Mouse (Mus musculus) embryonic facial prominence, embryonic 15.5 days (tissue): Measurements from ENCODE around the gene Borcs6. TPM values are rescaled to one million over a fixed set of nuclear protein-coding genes. Genes with fewer than 3 reads are reported as not detected.

ENCODE experiments used
- ATAC-seq: fragments of 200-750 bp; cut with Nextera tagmentation; 2 replicates; pipeline ENCODE4 v1.8.0; 2017; ENCODE audit warnings: low read depth, moderate TSS enrichment; ENCODE audit not compliant: insufficient number of reproducible peaks, low FRiP score, low TSS enrichment
- H3K27ac ChIP-seq: fragments of 300-500 bp; sonication (generic); replicated peaks from 2 replicates; pipeline ENCODE4 v1.5.1; 2015; ENCODE audit warnings: mild to moderate bottlenecking, inconsistent platforms
- H3K27me3 ChIP-seq: fragments of 300-500 bp; sonication (generic); 2 replicates; pipeline ENCODE4 v1.6.1; 2015; ENCODE audit warnings: inconsistent platforms
- H3K36me3 ChIP-seq: fragments of 300-500 bp; sonication (generic); 2 replicates; pipeline ENCODE4 v1.6.1; 2015; ENCODE audit warnings: mild to moderate bottlenecking, inconsistent platforms
- H3K4me1 ChIP-seq: fragments of 300-500 bp; sonication (generic); 2 replicates; pipeline ENCODE4 v1.6.1; 2015; ENCODE audit warnings: inconsistent platforms
- H3K4me2 ChIP-seq: fragments of 300-500 bp; sonication (generic); replicated peaks from 2 replicates; pipeline ENCODE4 v1.6.1; 2015; ENCODE audit warnings: mild to moderate bottlenecking, inconsistent platforms
- H3K4me3 ChIP-seq: fragments of 300-500 bp; sonication (generic); replicated peaks from 2 replicates; pipeline ENCODE4 v1.5.1; 2015; ENCODE audit warnings: mild to moderate bottlenecking, inconsistent platforms
- H3K9ac ChIP-seq: fragments of 300-500 bp; sonication (generic); 2 replicates; pipeline ENCODE4 v1.6.1; 2015; ENCODE audit warnings: inconsistent platforms
- H3K9me3 ChIP-seq: fragments of 300-500 bp; sonication (generic); replicated peaks from 2 replicates; pipeline ENCODE4 v1.6.1; 2016; ENCODE audit warnings: inconsistent platforms
- WGBS: fragments of 180-500 bp; shearing (Covaris S2); methylation state at CpG from one replicate; pipeline ENCODE4 v1.1.7; 2015; 5-methylcytosine and 5-hydroxymethylcytosine counted together
- polyA plus RNA-seq: library from polyadenylated mRNA; unstranded; fragments of >200 nt; fragmentation: Nextera tagmentation; extraction: Ambion mirVana; gene quantifications from 2 replicates; pipeline ENCODE4 v1.2.1, GENCODE M21; 2015

Borcs6 gene
- polyA plus RNA-seq, 1 experiment from 2014 or later, result 14.9 TPM

- peaks cover 29% of the 10 kb centered on the region for H3K36me3 ChIP-seq
- ATAC-seq, result no peak
These were observed 8.8 kb upstream of the Borcs6 start for GRCm38 (mm10) chr11:69050748-69051147.

DNA sequence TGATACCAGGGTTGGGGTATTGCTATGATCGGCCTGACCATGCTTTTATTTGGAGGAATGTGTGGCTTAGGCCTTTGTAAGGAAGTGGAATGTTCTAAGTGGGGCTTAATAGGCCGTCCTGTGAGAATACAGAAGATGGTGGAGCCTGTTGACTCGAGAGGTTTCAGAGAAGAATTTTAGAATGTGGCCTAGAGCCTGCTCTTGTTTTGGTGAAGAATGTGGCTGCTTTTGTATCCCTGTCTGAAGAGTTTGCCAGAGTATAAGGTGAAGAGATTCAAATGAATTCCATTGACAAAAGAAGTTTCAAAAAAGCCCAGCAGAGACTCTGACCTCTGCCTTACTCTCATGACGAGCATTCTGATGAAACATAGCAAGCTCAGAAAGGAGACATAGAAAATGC, 7.7 kb upstream of the Borcs6 start:
- no peaks in the 10 kb centered on the region for H3K27me3 ChIP-seq
- no peak overlapping the region for H3K27ac ChIP-seq
- peaks cover 20% of the 10 kb centered on the region for H3K4me1 ChIP-seq
- peaks cover 29% of the 10 kb centered on the region for H3K36me3 ChIP-seq
- no peak overlapping the region for H3K9ac ChIP-seq
- no peak for ATAC-seq
- WGBS, result 83% methylated on average over 4 of the region's 4 CpGs
- no peaks in the 10 kb centered on the region for H3K9me3 ChIP-seq
- H3K4me3 ChIP-seq, result no peak overlapping the region
- no peak overlapping the region for H3K4me2 ChIP-seq

More at GRCm38 (mm10) chr11:69050748-69051147, 8.8 kb upstream of the Borcs6 start:
- WGBS, result 94% methylated on average over 8 of the region's 8 CpGs
- H3K4me2 ChIP-seq, result no peak overlapping the region
- H3K27ac ChIP-seq, result no peak overlapping the region
- no peaks in the 10 kb centered on the region for H3K9me3 ChIP-seq
- peaks cover 27% of the 10 kb centered on the region for H3K4me1 ChIP-seq
- H3K27me3 ChIP-seq, result no peaks in the 10 kb centered on the region
- no peak overlapping the region for H3K4me3 ChIP-seq
- H3K9ac ChIP-seq, result no peak overlapping the region

DNA sequence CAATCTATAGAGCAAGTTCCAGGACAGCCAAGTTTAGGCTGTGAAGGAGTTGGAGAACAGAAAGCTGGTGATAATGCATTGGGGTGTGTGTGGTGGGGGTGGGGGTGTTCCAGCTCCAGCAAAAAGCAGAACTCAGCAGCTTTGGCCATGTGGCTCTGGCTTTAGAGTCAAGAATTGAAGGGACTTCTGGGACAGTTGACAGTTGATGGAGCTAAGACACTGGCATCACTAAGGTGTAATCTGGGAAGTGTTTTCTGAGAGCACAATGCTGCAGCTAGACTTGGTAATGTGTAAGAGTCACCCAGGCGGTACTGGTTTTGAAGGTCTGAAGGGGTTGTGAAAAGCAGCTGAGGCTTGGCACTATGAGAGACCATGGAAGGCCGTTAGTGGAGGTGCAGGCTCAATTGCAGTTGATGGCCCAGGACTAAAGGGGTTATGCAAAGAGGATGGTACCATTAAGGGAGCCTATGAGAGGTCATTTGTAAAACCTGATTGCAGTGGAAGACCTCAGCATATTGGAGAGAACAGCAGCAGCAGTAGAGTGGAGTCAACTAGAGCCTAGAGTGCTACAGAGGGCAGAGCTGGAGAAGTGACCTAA, 6.6 kb upstream of the Borcs6 start:
- Histone ChIP-seq H3K4me3 (no peak overlapping the region), H3K9me3 (no peaks in the 10 kb centered on the region), H3K4me2 (no peak overlapping the region), H3K4me1 (peaks cover 12% of the 10 kb centered on the region; the same call in 1 of the 2 replicates), H3K27ac (no peak overlapping the region), H3K36me3 (peaks cover 29% of the 10 kb centered on the region), H3K27me3 (no peaks in the 10 kb centered on the region), H3K9ac (no peak overlapping the region)
- no peak for ATAC-seq
- 92% methylated on average over 2 of the region's 2 CpGs for WGBS

DNA sequence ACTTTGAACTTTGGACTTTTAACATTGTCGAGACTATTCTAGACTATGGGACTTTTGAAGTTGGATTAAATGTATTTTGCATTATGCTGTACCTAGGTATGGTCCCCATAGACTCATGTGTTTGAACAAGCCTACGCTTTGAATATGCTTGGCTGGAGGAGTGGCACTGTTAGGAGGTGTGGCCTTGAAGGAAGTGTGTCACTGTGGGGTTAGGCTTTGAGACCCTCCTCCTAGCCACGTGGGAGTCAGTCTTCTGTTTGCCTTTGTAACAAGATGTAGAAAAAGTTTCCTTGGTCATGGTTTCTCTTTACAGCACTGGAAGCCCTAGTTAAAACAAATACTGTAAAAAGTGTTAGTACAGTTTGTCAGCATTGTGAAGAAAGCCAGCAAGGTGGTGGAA, 5.7 kb upstream of the Borcs6 start:
- Histone ChIP-seq H3K36me3 (peaks cover 23% of the 10 kb centered on the region), H3K4me1 (peaks cover 11% of the 10 kb centered on the region; the same call in 1 of the 2 replicates), H3K27me3 (no peaks in the 10 kb centered on the region), H3K9me3 (no peaks in the 10 kb centered on the region), H3K4me2 (no peak overlapping the region), H3K27ac (no peak overlapping the region), H3K4me3 (no peak overlapping the region), H3K9ac (no peak overlapping the region)
- WGBS, result 68% methylated on average over 3 of the region's 3 CpGs
- ATAC-seq, result no peak

GRCm38 (mm10) chr11:69058265-69058664, 1.3 kb upstream of the Borcs6 start:
- H3K9me3 ChIP-seq, result no peaks in the 10 kb centered on the region
- WGBS, result 57% methylated on average over 2 of the region's 2 CpGs
- peak overlapping the region; percentile 47 for H3K9ac ChIP-seq
- H3K4me2 ChIP-seq, result peak overlapping the region; percentile 70
- no peak for ATAC-seq
- no peaks in the 10 kb centered on the region for H3K36me3 ChIP-seq
- peaks cover 23% of the 10 kb centered on the region for H3K4me1 ChIP-seq
- H3K27me3 ChIP-seq, result no peaks in the 10 kb centered on the region
- peak overlapping the region; percentile 96 for H3K4me3 ChIP-seq
- H3K27ac ChIP-seq, result peak overlapping the region; percentile 94

DNA sequence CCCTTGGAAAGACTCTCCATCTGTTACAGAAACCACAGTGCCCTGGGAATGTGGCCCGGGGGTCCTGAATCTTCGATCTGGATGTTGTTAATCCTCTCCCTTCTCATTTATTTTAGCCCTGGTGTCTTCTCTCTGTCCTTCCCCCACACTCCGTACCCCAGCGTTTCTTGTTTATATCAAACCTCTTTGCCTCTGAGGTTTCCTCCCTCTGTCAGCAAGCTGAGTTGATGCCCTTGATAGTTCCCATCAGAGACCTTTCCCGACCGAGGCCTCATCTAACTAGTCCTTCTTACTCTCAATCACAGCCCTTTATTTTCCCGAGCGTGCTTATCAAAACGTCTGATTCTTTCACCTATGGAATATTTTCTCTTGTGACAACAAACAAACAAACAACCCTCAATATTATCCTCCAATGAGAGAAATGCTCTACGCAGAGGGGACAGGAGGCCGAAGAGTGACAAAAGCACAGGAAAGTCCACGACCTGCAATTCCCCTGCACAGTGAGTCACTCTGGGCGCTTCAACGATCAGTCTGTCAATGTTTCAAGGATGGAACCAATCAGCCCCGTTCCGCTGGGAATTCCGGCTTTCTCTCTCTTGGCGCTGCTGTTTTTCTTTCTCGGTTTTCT, 674 bp upstream of the Borcs6 start:
- Histone ChIP-seq H3K9me3 (no peaks in the 10 kb centered on the region), H3K4me1 (peaks cover 23% of the 10 kb centered on the region), H3K27ac (peak overlapping the region; percentile 94), H3K4me2 (peak overlapping the region; percentile 70), H3K27me3 (no peaks in the 10 kb centered on the region), H3K4me3 (peak overlapping the region; percentile 96), H3K36me3 (no peaks in the 10 kb centered on the region), H3K9ac (peak overlapping the region; percentile 60)
- WGBS, result under 1% methylated on average over 19 of the region's 19 CpGs
- no peak for ATAC-seq

DNA sequence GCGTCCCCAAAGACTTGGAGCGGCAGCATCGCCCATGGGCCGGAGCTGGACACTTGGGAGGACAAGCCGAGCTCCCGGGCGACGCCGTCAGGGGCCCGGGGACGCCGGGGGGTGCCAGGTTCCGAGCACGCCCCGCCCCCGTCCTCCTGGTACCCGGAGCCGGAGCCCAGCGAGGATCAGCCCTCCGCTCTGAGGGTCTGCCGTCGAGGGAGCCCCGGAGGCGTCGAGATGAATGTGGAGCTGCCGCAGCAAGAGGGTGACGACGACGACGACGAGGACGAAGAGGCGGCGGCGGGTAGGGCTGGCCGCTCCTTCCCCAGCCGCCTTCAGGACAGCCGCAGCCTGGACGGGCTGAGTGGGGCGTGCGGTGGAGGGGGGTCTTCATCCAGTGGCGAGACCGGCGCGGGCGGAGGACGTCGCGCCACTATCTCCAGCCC, 476 bp downstream of the Borcs6 start:
- no peaks in the 10 kb centered on the region for H3K27me3 ChIP-seq
- peak overlapping the region; percentile 96 for H3K4me3 ChIP-seq
- peak; percentile 3; the same call in 1 of the 2 replicates for ATAC-seq
- under 1% methylated on average over 49 of the region's 49 CpGs for WGBS
- H3K4me2 ChIP-seq, result peak overlapping the region; percentile 70
- no peaks in the 10 kb centered on the region for H3K36me3 ChIP-seq
- peaks cover 33% of the 10 kb centered on the region for H3K4me1 ChIP-seq
- peak overlapping the region; percentile 90 for H3K9ac ChIP-seq
- no peaks in the 10 kb centered on the region for H3K9me3 ChIP-seq
- peak overlapping the region; percentile 92 for H3K27ac ChIP-seq

- 1% methylated on average over 40 of the region's 40 CpGs for WGBS
- no peak for ATAC-seq
- Histone ChIP-seq H3K4me1 (peaks cover 33% of the 10 kb centered on the region), H3K36me3 (no peaks in the 10 kb centered on the region), H3K4me2 (peak overlapping the region; percentile 70), H3K4me3 (peak overlapping the region; percentile 96), H3K27me3 (no peaks in the 10 kb centered on the region), H3K9ac (peak overlapping the region; percentile 90), H3K9me3 (no peaks in the 10 kb centered on the region), H3K27ac (peak overlapping the region; percentile 92)
These were observed 1.1 kb downstream of the Borcs6 start for GRCm38 (mm10) chr11:69060448-69061254.

DNA sequence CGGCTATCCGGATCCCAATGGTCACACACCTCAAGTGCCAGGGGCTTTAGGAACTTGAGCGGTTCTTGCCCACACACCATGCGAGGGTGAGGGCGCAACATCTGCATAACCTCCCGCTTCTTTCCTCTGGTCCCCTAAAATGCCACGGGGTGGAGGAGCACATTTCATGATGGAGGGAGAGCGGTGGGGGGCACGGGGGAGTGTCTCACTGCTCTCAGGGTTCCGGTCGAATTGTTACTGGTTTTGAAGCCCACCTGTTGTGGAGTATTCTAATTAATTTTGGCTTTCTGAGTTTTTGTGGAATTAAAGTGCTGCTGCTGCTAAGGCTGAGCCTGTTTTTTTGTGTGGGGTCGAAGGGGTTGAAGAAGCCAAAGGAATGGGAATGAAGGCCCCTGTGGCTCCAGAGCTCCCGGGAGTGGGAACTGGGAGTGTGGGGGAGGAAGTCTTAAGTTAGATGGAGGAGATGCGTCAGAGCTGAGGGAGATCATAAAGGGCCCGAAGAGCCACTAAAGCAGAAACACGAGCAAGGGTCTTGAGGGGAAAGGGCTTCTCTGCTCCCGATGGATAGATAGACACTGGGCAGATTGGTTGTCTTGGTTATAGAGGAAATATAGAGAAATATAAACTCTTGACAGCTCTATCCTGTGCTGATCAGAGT, 1.9 kb downstream of the Borcs6 start:
- H3K27ac ChIP-seq, result peak overlapping the region; percentile 92; the same call in 1 of the 2 replicates
- 16% methylated on average over 17 of the region's 17 CpGs for WGBS
- no peak overlapping the region for H3K9ac ChIP-seq
- no peak for ATAC-seq
- peak overlapping the region; percentile 70 for H3K4me2 ChIP-seq
- no peaks in the 10 kb centered on the region for H3K9me3 ChIP-seq
- H3K4me3 ChIP-seq, result peak overlapping the region; percentile 96
- H3K27me3 ChIP-seq, result no peaks in the 10 kb centered on the region
- no peaks in the 10 kb centered on the region for H3K36me3 ChIP-seq
- peaks cover 39% of the 10 kb centered on the region for H3K4me1 ChIP-seq

DNA sequence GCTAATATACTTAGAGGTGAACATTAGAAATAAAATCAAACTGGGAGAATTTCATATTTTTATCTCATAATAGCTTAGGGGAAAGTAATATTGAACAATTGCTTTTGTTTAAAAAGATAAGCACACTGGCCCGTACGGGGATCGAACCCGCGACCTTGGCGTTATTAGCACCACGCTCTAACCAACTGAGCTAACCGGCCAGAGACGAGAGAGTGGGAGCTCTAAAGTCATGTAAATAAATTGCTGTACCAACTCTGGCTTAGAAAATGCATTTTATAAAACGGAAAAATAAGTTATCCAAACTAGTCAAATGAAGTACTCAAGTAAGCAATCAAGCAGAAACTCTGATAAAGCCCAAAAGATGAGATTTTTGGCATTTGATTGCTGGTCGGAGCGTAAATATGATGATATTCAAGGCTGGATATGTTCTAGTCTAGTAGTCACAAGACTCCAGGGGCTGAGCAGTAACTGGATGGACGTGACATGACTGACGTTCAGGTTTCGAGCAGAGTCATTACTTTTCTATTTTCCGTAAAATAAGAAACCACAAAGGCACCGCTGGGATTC, 2.8 kb downstream of the Borcs6 start:
- Histone ChIP-seq H3K4me1 (peaks cover 44% of the 10 kb centered on the region), H3K4me3 (peak overlapping the region; percentile 72), H3K4me2 (peak overlapping the region; percentile 73), H3K36me3 (no peaks in the 10 kb centered on the region), H3K9me3 (no peaks in the 10 kb centered on the region), H3K9ac (no peak overlapping the region), H3K27me3 (no peaks in the 10 kb centered on the region), H3K27ac (peak overlapping the region; percentile 90)
- ATAC-seq, result no peak
- under 1% methylated on average over 17 of the region's 17 CpGs for WGBS
